Mouse (Mus musculus): Measurements from ENCODE around the gene Vps35l. TPM values are rescaled to one million over a fixed set of nuclear protein-coding genes. Genes with fewer than 3 reads are reported as not detected.

Vps35l gene
- 113 TPM for polyA plus RNA-seq (2017; shearing (Covaris generic))

DNA sequence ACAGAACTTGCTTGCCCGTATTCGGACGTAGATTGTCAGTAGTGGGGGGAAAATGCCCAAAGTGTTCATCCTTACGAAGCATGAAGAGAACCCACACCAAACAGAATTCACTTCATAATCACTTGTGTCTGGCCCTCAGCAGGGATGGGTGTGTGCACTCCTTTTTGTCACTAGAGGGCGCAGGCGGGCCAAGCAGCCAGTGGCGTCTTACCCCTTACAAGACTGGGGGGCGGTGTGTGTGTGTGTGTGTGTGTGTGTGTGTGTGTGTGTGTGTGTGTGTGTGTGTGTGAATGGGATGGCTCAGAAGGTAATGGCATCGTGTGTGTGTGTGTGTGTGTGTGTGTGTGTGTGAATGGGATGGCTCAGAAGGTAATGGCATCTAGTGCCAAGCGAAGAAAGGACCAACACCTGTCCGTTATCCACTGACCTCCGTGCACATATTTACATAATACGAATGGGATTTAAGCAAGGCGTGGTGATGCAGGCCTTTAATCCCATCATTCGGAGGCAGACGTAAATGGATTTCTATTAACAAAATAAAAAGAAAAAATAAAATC is at the start of gene Vps35l:
Vps35l (plus strand) TSS at position 252 of the 557 bp plus-strand sequence.

GRCm38 (mm10) chr7:118705101-118705961 is 34.7 kb upstream of the Vps35l start, which contains the start of gene Gde1:
Gene Gde1, minus strand, starts transcription at chr7:118705778.

DNA sequence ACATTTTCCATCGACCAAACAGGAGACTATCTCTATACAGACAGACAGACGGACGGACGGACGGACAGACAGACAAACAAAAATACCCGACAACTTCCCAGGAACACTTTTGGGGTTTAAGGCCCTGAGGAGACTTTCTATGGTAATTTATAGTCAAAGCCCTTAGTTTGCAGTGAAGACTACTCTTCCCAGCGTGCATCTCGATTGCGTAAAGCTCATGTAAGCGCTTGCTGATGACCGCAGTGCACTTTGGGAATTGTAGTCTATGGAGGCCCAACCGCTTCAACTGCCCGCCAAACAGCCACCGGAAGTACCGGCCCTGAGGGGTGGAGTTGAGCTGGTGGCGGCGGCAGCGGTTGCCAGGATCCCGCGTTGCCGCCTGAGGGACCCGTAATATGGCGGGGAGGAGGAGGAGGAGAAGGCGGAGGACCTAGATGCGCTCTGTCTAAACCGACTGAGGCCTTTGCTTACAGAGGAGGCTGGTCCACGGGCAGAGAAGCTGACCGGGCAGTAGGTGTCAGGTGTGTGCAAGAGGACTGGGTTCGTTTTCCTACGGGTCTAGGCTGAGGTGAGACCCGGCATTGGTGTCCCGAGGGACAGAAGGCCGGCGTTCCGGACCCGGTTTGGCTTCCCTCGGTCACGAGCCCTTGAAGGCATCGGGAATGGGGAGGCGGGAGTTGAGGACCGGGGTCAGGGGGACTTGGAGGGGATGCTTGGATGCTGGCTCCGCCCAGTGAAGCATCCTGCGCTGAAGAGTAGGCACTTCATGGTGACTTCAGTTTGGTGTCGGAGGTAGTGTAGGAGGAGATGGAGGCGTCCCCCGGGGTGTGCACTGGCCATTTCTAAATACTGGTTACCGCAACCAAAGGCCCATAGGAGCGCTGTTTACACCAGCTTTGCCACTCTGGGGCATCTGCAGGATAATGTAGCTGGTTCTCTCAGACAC is 27.5 kb upstream of the Vps35l start, which contains the start of gene Ccp110:
Ccp110 (plus strand) TSS at position 325 of the 946 bp plus-strand sequence.

GRCm38 (mm10) chr7:118855171-118855876 is 115.3 kb downstream of the Vps35l start, which contains the start of gene Iqck:
Gene Iqck, plus strand, starts transcription at chr7:118855752.

GRCm38 (mm10) chr7:118855877-118856304 is 115.9 kb downstream of the Vps35l start, which contains the start of gene Knop1:
Gene Knop1, minus strand, starts transcription at chr7:118856254.

Other genes starting within 250 kb of the Vps35l start
- 0.84 TPM for gene Itpripl2, start 248.3 kb upstream of the Vps35l start, polyA plus RNA-seq (2017; shearing (Covaris generic))
- 12.7 TPM for gene Coq7, start 206.9 kb upstream of the Vps35l start, polyA plus RNA-seq (2017; shearing (Covaris generic))
- not detected for gene Tmc7, start 155.5 kb upstream of the Vps35l start, polyA plus RNA-seq (2017; shearing (Covaris generic))
- not detected for gene Tmc5, start 142.9 kb upstream of the Vps35l start, polyA plus RNA-seq (2017; shearing (Covaris generic))
- 26.0 TPM for gene Gde1, start 34.4 kb upstream of the Vps35l start, polyA plus RNA-seq (2017; shearing (Covaris generic))
- 8.0 TPM for gene Ccp110, start 27.7 kb upstream of the Vps35l start, polyA plus RNA-seq (2017; shearing (Covaris generic))
- 0.26 TPM for gene Iqck, start 115.5 kb downstream of the Vps35l start, polyA plus RNA-seq (2017; shearing (Covaris generic))
- 34.7 TPM for gene Knop1, start 116.0 kb downstream of the Vps35l start, polyA plus RNA-seq (2017; shearing (Covaris generic))